Mouse (Mus musculus): ENCODE measurements around the gene Limk1.
"Not testable (repeated sequence)": the region's sequence is repeated elsewhere in the genome, so short reads cannot be mapped to it uniquely, and the experiment has no call there.

- not testable (repeated sequence) for TF ChIP-seq CTCF (conservative IDR thresholded peaks at IDR 0.05; ENCODE audit: low read length); POU5F1 (IDR thresholded peaks at IDR 0.05; ENCODE audit: borderline replicate concordance, low read length); NANOG (IDR thresholded peaks at IDR 0.05; ENCODE audit: borderline replicate concordance, low read length)
Measured at GRCm38 (mm10) chr5:134648976-134649375, 39.4 kb downstream of the Limk1 start.

Data from E14TG2a.4 (cell line).